Mouse (Mus musculus) heart, adult 9 months (tissue): ENCODE data around the gene Gm10300.

Source experiments
- DNase-seq, 2 experiments: peaks; one replicate each; pipeline ENCODE4 v3.0.0; 2022; ENCODE audit warnings: low spot score in 2 of 2

Gm10300 gene

GRCm38 (mm10) chr4:132051321-132052275 lies 22.9 kb upstream of the Gm10300 start:
- no peak for DNase-seq

- no peak for DNase-seq
Measured at GRCm38 (mm10) chr4:132057311-132057710, 17.2 kb upstream of the Gm10300 start.

GRCm38 (mm10) chr4:132059541-132059940 lies 15.0 kb upstream of the Gm10300 start:
- DNase-seq = no peak

- no peak for DNase-seq
Measured at GRCm38 (mm10) chr4:132060040-132060832, 14.3 kb upstream of the Gm10300 start.

- no peak for DNase-seq
Measured at GRCm38 (mm10) chr4:132062289-132062688, 12.2 kb upstream of the Gm10300 start.

- no peak for DNase-seq
Measured at GRCm38 (mm10) chr4:132062934-132063884, 11.3 kb upstream of the Gm10300 start.

- DNase-seq = no peak
Measured at GRCm38 (mm10) chr4:132064550-132064949, 9.9 kb upstream of the Gm10300 start.

GRCm38 (mm10) chr4:132065578-132065977 lies 8.9 kb upstream of the Gm10300 start:
- DNase-seq = no peak

- peak; percentile 84 to 89 for DNase-seq
Measured at GRCm38 (mm10) chr4:132066101-132066773, 8.3 kb upstream of the Gm10300 start.

GRCm38 (mm10) chr4:132067112-132067937 lies 7.2 kb upstream of the Gm10300 start:
- no peak for DNase-seq

GRCm38 (mm10) chr4:132067938-132068235 lies 6.6 kb upstream of the Gm10300 start:
- DNase-seq = no peak

- DNase-seq = no peak
Measured at GRCm38 (mm10) chr4:132071674-132072073, 2.8 kb upstream of the Gm10300 start.

- DNase-seq = no peak
Measured at GRCm38 (mm10) chr4:132072156-132072555, 2.3 kb upstream of the Gm10300 start.

GRCm38 (mm10) chr4:132072946-132073345 lies 1.6 kb upstream of the Gm10300 start:
- DNase-seq = peak; percentile 60 to 69

GRCm38 (mm10) chr4:132074933-132075769 lies 654 bp downstream of the Gm10300 start, which contains the start of gene Epb41:
TSS of gene Epb41 (minus strand) at chr4:132075321.
- peak; percentile 98 for DNase-seq

GRCm38 (mm10) chr4:132075796-132076195 lies 1.3 kb downstream of the Gm10300 start:
- DNase-seq = no peak

- peak; percentile 72 to 76 for DNase-seq
Measured at GRCm38 (mm10) chr4:132076480-132077405, 2.2 kb downstream of the Gm10300 start.

- peak; percentile 27 to 29 for DNase-seq
Measured at GRCm38 (mm10) chr4:132077445-132077844, 2.9 kb downstream of the Gm10300 start.
